Mouse (Mus musculus) lung, postnatal 0 days (tissue): ENCODE measurements around the gene Ctsk. TPM values are rescaled to one million over a fixed set of nuclear protein-coding genes. Genes with fewer than 3 reads are reported as not detected.

ENCODE experiments used
- ATAC-seq: fragments of 200-750 bp; cut with Nextera tagmentation; 2 replicates; pipeline ENCODE4 v1.8.0; 2017; ENCODE audit warnings: moderate library complexity
- DNase-seq: peaks from one replicate; pipeline ENCODE4 v3.0.0-alpha.2; 2016; ENCODE audit warnings: low spot score
- H3K27ac ChIP-seq: fragments of 300-500 bp; sonication (generic); 2 replicates; pipeline ENCODE4 v1.5.1; 2014; ENCODE audit warnings: antibody characterized with exemption, mild to moderate bottlenecking, low read length, mixed read lengths
- H3K27me3 ChIP-seq: fragments of 300-500 bp; sonication (generic); replicated peaks from 2 replicates; pipeline ENCODE4 v1.6.1; 2014; ENCODE audit warnings: low read length, mixed read lengths; ENCODE audit not compliant: insufficient read depth
- H3K36me3 ChIP-seq: fragments of 300-500 bp; sonication (generic); 2 replicates; pipeline ENCODE4 v1.6.1; 2014; ENCODE audit warnings: low read length, mixed read lengths; ENCODE audit not compliant: insufficient read depth
- H3K4me1 ChIP-seq: fragments of 300-500 bp; sonication (generic); 2 replicates; pipeline ENCODE4 v1.6.1; 2014; ENCODE audit warnings: antibody characterized with exemption, low read depth, low read length, mixed read lengths; ENCODE audit not compliant: insufficient read depth
- H3K4me2 ChIP-seq: fragments of 300-500 bp; sonication (generic); replicated peaks from 2 replicates; pipeline ENCODE4 v1.6.1; 2014; ENCODE audit warnings: low read depth, mild to moderate bottlenecking, low read length, moderate library complexity, mixed read lengths
- H3K4me3 ChIP-seq: fragments of 300-500 bp; sonication (generic); 2 replicates; pipeline ENCODE4 v1.5.1; 2014; ENCODE audit warnings: low read depth, low read length
- H3K9ac ChIP-seq: fragments of 300-500 bp; sonication (generic); replicated peaks from 2 replicates; pipeline ENCODE4 v1.6.1; 2014; ENCODE audit warnings: low read depth, mild to moderate bottlenecking
- H3K9me3 ChIP-seq: fragments of 300-500 bp; sonication (generic); 2 replicates; pipeline ENCODE4 v1.6.1; 2016; ENCODE audit warnings: low read length, mixed read lengths
- CTCF ChIP-seq: IDR thresholded peaks from 2 replicates; pipeline ENCODE4 v1.5.1; 2016; ENCODE audit warnings: antibody characterized with exemption, mild to moderate bottlenecking
- EP300 ChIP-seq: IDR thresholded peaks from 2 replicates; pipeline ENCODE4 v1.6.1; 2016; ENCODE audit warnings: antibody characterized with exemption, mild to moderate bottlenecking, control low read depth
- WGBS: fragments of 180-500 bp; shearing (Covaris S2); extraction: QIAGEN DNeasy Blood & Tissue Kit; methylation state at CpG from one replicate; pipeline ENCODE4 v1.1.7; 2014; 5-methylcytosine and 5-hydroxymethylcytosine counted together
- polyA plus RNA-seq: library from polyadenylated mRNA; unstranded; fragments of >200 nt; fragmentation: Nextera tagmentation; extraction: Ambion mirVana; gene quantifications from 2 replicates; pipeline ENCODE4 v1.2.1, GENCODE M21; 2015

The Ctsk gene
- polyA plus RNA-seq, 1 experiment from 2014 or later = 8.8 TPM

DNA sequence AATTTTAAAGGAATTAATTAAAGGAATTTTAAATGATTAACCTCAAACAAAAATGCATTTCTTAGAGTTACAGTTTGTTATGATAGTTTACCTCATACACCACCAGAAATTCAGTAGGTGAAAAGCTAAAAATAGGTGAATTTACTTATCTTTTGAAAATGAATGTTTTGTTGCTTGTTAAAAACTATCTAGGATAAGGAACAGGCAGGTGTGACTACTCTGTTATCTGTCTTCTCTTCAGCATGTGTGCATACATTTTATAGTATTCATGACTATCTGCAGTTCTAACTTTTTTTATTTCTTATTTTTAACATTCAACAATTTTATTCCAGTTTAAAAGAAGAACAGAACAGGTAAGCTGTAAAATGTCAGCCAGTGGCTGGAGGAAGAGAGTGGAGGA, 35.2 kb upstream of the Ctsk start:
- no peak for ATAC-seq
- TF ChIP-seq CTCF = no peak
- no peak for TF ChIP-seq EP300
- H3K9me3 ChIP-seq = no peaks in the 10 kb centered on the region

GRCm38 (mm10) chr3:95478966-95479365, 20.1 kb upstream of the Ctsk start:
- no peaks in the 10 kb centered on the region for H3K9me3 ChIP-seq
- peaks cover 53% of the 10 kb centered on the region for H3K36me3 ChIP-seq
- ATAC-seq (no peak), DNase-seq (no peak)
- H3K4me2 ChIP-seq = no peak overlapping the region
- H3K4me3 ChIP-seq = no peak overlapping the region
- no peak overlapping the region for H3K9ac ChIP-seq
- H3K27me3 ChIP-seq = no peaks in the 10 kb centered on the region
- H3K4me1 ChIP-seq = no peaks in the 10 kb centered on the region
- no peak overlapping the region for H3K27ac ChIP-seq
- 95% methylated on average over 1 of the region's 1 CpGs for WGBS
- TF ChIP-seq CTCF (no peak), EP300 (no peak)

More for the DNA sequence above, 35.2 kb upstream of the Ctsk start:
- Histone ChIP-seq H3K4me1 (no peaks in the 10 kb centered on the region), H3K27ac (no peak overlapping the region), H3K4me2 (no peak overlapping the region), H3K4me3 (no peak overlapping the region), H3K27me3 (no peaks in the 10 kb centered on the region), H3K36me3 (0 out of 2 replicates have a peak, but pooled peaks cover 3% of the 10 kb centered on the region), H3K9ac (no peak overlapping the region)
- DNase-seq = no peak

DNA sequence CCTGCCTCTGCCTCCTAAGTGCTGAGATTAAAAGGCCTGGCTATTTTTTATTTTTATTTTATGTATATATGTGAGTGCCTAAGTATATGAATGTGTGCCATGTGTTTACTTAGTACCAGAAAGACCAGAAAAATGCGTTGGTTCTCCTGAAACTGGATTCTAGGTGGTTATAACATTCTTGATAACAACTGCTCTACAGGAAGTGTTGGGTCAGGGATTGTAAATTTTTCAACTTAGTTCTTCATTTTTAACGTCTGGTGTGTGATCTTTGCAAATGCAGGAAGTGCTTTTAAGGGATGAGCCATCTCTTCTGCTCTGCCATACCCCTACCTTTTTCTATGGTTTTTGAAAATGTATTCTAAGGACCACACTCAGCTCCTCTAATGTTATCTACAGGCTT, 12.6 kb upstream of the Ctsk start:
- Histone ChIP-seq H3K9ac (no peak overlapping the region), H3K4me2 (no peak overlapping the region), H3K4me3 (no peak overlapping the region), H3K36me3 (peaks cover 43% of the 10 kb centered on the region), H3K27ac (no peak overlapping the region), H3K4me1 (no peaks in the 10 kb centered on the region), H3K9me3 (no peaks in the 10 kb centered on the region), H3K27me3 (no peaks in the 10 kb centered on the region)
- TF ChIP-seq EP300 (no peak), CTCF (no peak)
- ATAC-seq (no peak), DNase-seq (no peak)
- 64% methylated on average over 2 of the region's 2 CpGs for WGBS

DNA sequence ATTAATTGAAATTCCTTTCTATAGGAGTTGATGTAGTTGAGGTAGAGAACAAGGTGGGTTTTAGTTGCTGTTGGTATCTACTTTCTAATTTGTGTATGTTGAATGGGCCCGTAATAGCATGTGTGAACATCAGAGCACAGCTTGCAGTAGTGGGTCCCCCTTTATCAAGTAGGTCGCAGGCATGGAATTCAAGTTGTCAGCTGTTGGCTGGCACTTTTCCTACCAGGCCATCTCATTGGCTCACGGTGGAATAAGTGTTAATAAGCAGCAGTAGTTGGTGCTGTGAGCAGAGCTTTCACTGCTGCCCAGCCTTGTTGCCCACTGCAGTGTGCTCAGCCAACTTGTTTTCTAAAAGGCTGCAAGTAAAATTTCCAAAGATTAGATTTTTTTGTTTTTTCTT, 10.4 kb upstream of the Ctsk start:
- ATAC-seq (no peak), DNase-seq (no peak)
- H3K4me2 ChIP-seq = no peak overlapping the region
- no peak for TF ChIP-seq CTCF
- TF ChIP-seq EP300 = no peak
- H3K4me3 ChIP-seq = no peak overlapping the region
- no peak overlapping the region for H3K27ac ChIP-seq
- H3K9me3 ChIP-seq = no peaks in the 10 kb centered on the region
- no peaks in the 10 kb centered on the region for H3K27me3 ChIP-seq
- H3K9ac ChIP-seq = no peak overlapping the region
- WGBS = 94% methylated on average over 3 of the region's 3 CpGs
- peaks cover 43% of the 10 kb centered on the region for H3K36me3 ChIP-seq
- no peaks in the 10 kb centered on the region for H3K4me1 ChIP-seq

DNA sequence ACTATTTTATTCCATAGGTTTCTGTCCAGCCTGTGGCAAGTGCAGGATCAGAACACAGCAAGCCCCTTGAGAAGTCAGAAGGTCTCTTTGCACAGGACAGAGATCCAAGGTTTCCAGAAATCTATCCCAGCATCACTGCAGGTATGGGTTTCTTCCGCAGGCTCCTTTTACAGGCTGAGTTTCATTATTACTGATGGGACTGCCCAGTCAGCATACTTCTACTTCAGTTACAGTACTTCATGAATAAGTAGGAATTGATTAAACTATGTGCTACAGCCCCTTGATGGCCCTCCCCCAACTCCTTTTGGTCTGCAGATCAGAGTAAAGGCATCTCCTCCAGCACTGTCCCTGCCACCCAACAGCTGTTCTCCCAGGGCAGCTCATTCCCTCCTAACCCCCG, 8.8 kb upstream of the Ctsk start:
- Histone ChIP-seq H3K4me3 (no peak overlapping the region), H3K9ac (no peak overlapping the region), H3K27ac (no peak overlapping the region), H3K4me1 (no peaks in the 10 kb centered on the region), H3K4me2 (no peak overlapping the region), H3K9me3 (no peaks in the 10 kb centered on the region), H3K27me3 (no peaks in the 10 kb centered on the region), H3K36me3 (peaks cover 53% of the 10 kb centered on the region)
- WGBS = 89% methylated on average over 2 of the region's 2 CpGs
- ATAC-seq (no peak), DNase-seq (no peak)
- no peak for TF ChIP-seq EP300
- no peak for TF ChIP-seq CTCF

GRCm38 (mm10) chr3:95494342-95494741, 4.7 kb upstream of the Ctsk start:
- no peak overlapping the region for H3K27ac ChIP-seq

DNA sequence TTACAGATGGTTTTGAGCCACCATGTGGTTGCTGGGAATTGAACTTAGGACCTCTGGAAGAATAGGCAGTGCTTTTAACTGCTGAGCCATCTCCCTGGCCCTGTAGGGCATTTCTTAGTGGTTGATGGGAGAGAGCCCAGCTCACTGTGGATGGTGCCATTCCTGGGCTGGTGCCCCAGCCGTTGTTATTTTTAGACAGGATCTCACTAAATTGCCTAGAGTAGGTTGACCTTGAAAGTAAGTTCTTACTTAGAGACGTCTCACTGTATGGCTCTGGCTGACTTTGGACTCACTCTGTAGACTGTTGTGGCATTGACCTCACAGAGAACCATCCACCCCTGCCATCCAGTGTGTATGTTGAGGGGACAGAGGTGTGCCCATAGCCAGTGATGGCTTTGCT, 827 bp upstream of the Ctsk start:
- WGBS = 75% methylated on average over 2 of the region's 2 CpGs
- Histone ChIP-seq H3K27ac (no peak overlapping the region), H3K27me3 (no peaks in the 10 kb centered on the region), H3K9me3 (no peaks in the 10 kb centered on the region), H3K9ac (no peak overlapping the region), H3K4me1 (no peaks in the 10 kb centered on the region), H3K4me3 (no peak overlapping the region), H3K4me2 (no peak overlapping the region), H3K36me3 (peaks cover 18% of the 10 kb centered on the region)
- TF ChIP-seq CTCF (no peak), EP300 (no peak)
- DNase-seq = no peak
- no peak for ATAC-seq

More at GRCm38 (mm10) chr3:95494342-95494741, 4.7 kb upstream of the Ctsk start:
- Histone ChIP-seq H3K36me3 (peaks cover 39% of the 10 kb centered on the region), H3K9ac (no peak overlapping the region), H3K4me3 (no peak overlapping the region), H3K9me3 (no peaks in the 10 kb centered on the region), H3K4me1 (no peaks in the 10 kb centered on the region), H3K4me2 (no peak overlapping the region), H3K27me3 (no peaks in the 10 kb centered on the region)
- ATAC-seq (no peak), DNase-seq (peak; percentile 42)
- 66% methylated on average over 6 of the region's 6 CpGs for WGBS
- TF ChIP-seq CTCF (peak; percentile 73), EP300 (no peak)
